Mouse (Mus musculus): Measurements from ENCODE around the gene Cavin1. TPM values are rescaled to one million over a fixed set of nuclear protein-coding genes. Genes with fewer than 3 reads are reported as not detected.

Cavin1 gene
- total RNA-seq, 2 experiments from 2014 or later: not detected

- no peak for ATAC-seq (replicated peaks; ENCODE audit: low FRiP score, poor library complexity, severe bottlenecking)
Observed at GRCm38 (mm10) chr11:100959826-100960225, 10.9 kb downstream of the Cavin1 start.

- peak; percentile 37; the same call in 1 of the 2 replicates for ATAC-seq (replicated peaks; ENCODE audit: low FRiP score, poor library complexity, severe bottlenecking)
Observed at GRCm38 (mm10) chr11:100959464-100959810, 11.2 kb downstream of the Cavin1 start.

- ATAC-seq (replicated peaks; ENCODE audit: low FRiP score, poor library complexity, severe bottlenecking): no peak
Observed at GRCm38 (mm10) chr11:100958613-100959463, 11.8 kb downstream of the Cavin1 start.

- no peak for ATAC-seq (replicated peaks; ENCODE audit: low FRiP score, poor library complexity, severe bottlenecking)
Observed at GRCm38 (mm10) chr11:100957915-100958469, 12.7 kb downstream of the Cavin1 start.

- peak; percentile 64; the same call in 1 of the 2 replicates for ATAC-seq (replicated peaks; ENCODE audit: low FRiP score, poor library complexity, severe bottlenecking)
Observed at GRCm38 (mm10) chr11:100957244-100957643, 13.4 kb downstream of the Cavin1 start.

GRCm38 (mm10) chr11:100949540-100949939, 21.1 kb downstream of the Cavin1 start:
- ATAC-seq (replicated peaks; ENCODE audit: low FRiP score, poor library complexity, severe bottlenecking): no peak

GRCm38 (mm10) chr11:100948317-100948716, 22.4 kb downstream of the Cavin1 start:
- no peak for ATAC-seq (replicated peaks; ENCODE audit: low FRiP score, poor library complexity, severe bottlenecking)

- 0 out of 2 replicates have a peak, but pooled peaks have one; percentile 41 for ATAC-seq (replicated peaks; ENCODE audit: low FRiP score, poor library complexity, severe bottlenecking)
Observed at GRCm38 (mm10) chr11:100947548-100947947, 23.1 kb downstream of the Cavin1 start.

- ATAC-seq (replicated peaks; ENCODE audit: low FRiP score, poor library complexity, severe bottlenecking): no peak
Observed at GRCm38 (mm10) chr11:100946862-100947261, 23.8 kb downstream of the Cavin1 start.

GRCm38 (mm10) chr11:100942388-100942787, 28.3 kb downstream of the Cavin1 start:
- no peak for ATAC-seq (replicated peaks; ENCODE audit: low FRiP score, poor library complexity, severe bottlenecking)

GRCm38 (mm10) chr11:100939512-100940151, 31.1 kb downstream of the Cavin1 start, which contains the start of gene Stat3:
Gene Stat3, minus strand, starts transcription at chr11:100939540.
- peak; percentile 94 for ATAC-seq (replicated peaks; ENCODE audit: low FRiP score, poor library complexity, severe bottlenecking)

- peak; percentile 31 for ATAC-seq (replicated peaks; ENCODE audit: low FRiP score, poor library complexity, severe bottlenecking)
Observed at GRCm38 (mm10) chr11:100938711-100939511, 31.8 kb downstream of the Cavin1 start.

GRCm38 (mm10) chr11:100938112-100938511, 32.6 kb downstream of the Cavin1 start:
- no peak for ATAC-seq (replicated peaks; ENCODE audit: low FRiP score, poor library complexity, severe bottlenecking)

- no peak for ATAC-seq (replicated peaks; ENCODE audit: low FRiP score, poor library complexity, severe bottlenecking)
Observed at GRCm38 (mm10) chr11:100937295-100937694, 33.4 kb downstream of the Cavin1 start.

- ATAC-seq (replicated peaks; ENCODE audit: low FRiP score, poor library complexity, severe bottlenecking): no peak
Observed at GRCm38 (mm10) chr11:100935373-100936355, 35.0 kb downstream of the Cavin1 start.

- peak; percentile 80 for ATAC-seq (replicated peaks; ENCODE audit: low FRiP score, poor library complexity, severe bottlenecking)
Observed at GRCm38 (mm10) chr11:100931254-100931921, 39.3 kb downstream of the Cavin1 start.

- ATAC-seq (replicated peaks; ENCODE audit: low FRiP score, poor library complexity, severe bottlenecking): no peak
Observed at GRCm38 (mm10) chr11:100930611-100931010, 40.1 kb downstream of the Cavin1 start.

GRCm38 (mm10) chr11:100927386-100927785, 43.3 kb downstream of the Cavin1 start:
- no peak for ATAC-seq (replicated peaks; ENCODE audit: low FRiP score, poor library complexity, severe bottlenecking)
